Mouse (Mus musculus) heart, adult 9 months (tissue): Measurements from ENCODE around the gene Fancg.

ENCODE experiments used
- DNase-seq, 2 experiments: peaks; one replicate each; pipeline ENCODE4 v3.0.0; 2022; ENCODE audit warnings: low spot score in 2 of 2

The Fancg gene

GRCm38 (mm10) chr4:43010161-43011038 is at the start of gene Fancg:
TSS of gene Fancg (minus strand) at chr4:43010506.
- DNase-seq, result peak; percentile 86 to 87

GRCm38 (mm10) chr4:43059697-43060096 is 49.4 kb upstream of the Fancg start:
- no peak for DNase-seq

GRCm38 (mm10) chr4:43058753-43059654 is 48.7 kb upstream of the Fancg start, which contains the start of gene Unc13b:
TSS of gene Unc13b (plus strand) at chr4:43058953.
- peak; percentile 87 to 90 for DNase-seq

GRCm38 (mm10) chr4:43058392-43058752 is 48.1 kb upstream of the Fancg start:
- no peak for DNase-seq

- no peak for DNase-seq
These were observed 47.3 kb upstream of the Fancg start for GRCm38 (mm10) chr4:43057654-43058053.

GRCm38 (mm10) chr4:43052627-43053026 is 42.3 kb upstream of the Fancg start:
- DNase-seq, result peak in 1 of 2 experiments; percentile 39

GRCm38 (mm10) chr4:43047231-43047630 is 36.9 kb upstream of the Fancg start:
- peak; percentile 76 to 86 for DNase-seq

- no peak for DNase-seq
These were observed 36.3 kb upstream of the Fancg start for GRCm38 (mm10) chr4:43046607-43047006.

GRCm38 (mm10) chr4:43045659-43046302 is 35.5 kb upstream of the Fancg start, which contains the start of gene Fam214b:
TSS of gene Fam214b (minus strand) at chr4:43046220.
- peak; percentile 97 to 99 for DNase-seq

- no peak for DNase-seq
These were observed 35.0 kb upstream of the Fancg start for GRCm38 (mm10) chr4:43045285-43045658.

- peak; percentile 56 to 77 for DNase-seq
These were observed 34.4 kb upstream of the Fancg start for GRCm38 (mm10) chr4:43044673-43045072.

GRCm38 (mm10) chr4:43043644-43044357 is 33.5 kb upstream of the Fancg start:
- peak; percentile 68 to 76 for DNase-seq

- DNase-seq, result no peak
These were observed 30.7 kb upstream of the Fancg start for GRCm38 (mm10) chr4:43040881-43041547.

GRCm38 (mm10) chr4:43040114-43040572 is 29.8 kb upstream of the Fancg start:
- peak; percentile 96 to 97 for DNase-seq

GRCm38 (mm10) chr4:43039609-43040008 is 29.3 kb upstream of the Fancg start:
- DNase-seq, result no peak

- peak; percentile 46 to 53 for DNase-seq
These were observed 28.5 kb upstream of the Fancg start for GRCm38 (mm10) chr4:43038567-43039495.

GRCm38 (mm10) chr4:43037860-43038566 is 27.7 kb upstream of the Fancg start:
- no peak for DNase-seq

- no peak for DNase-seq
These were observed 26.1 kb upstream of the Fancg start for GRCm38 (mm10) chr4:43036356-43036755.

- DNase-seq, result no peak
These were observed 25.5 kb upstream of the Fancg start for GRCm38 (mm10) chr4:43035851-43036250.
